Mouse (Mus musculus): ENCODE results near the gene 1110059G10Rik.

DNA sequence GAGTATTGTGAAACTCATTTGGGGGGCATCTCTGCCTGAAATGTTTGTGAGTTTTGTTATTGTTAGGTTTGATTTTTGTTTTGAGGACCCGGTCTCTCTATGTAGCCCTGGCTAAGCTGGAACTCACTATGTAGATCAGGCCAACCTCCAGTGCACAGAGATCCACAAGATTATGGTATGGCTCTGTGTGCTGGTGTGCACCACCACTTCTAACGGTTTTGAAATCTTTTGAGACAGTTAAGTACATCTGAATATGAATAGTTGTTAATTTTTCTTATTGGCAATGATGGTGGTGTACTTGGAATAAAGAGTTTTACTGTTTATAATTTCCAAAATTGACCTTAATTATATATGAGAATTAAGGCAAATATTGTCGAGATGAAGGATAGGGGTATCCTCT lies 28.4 kb downstream of the 1110059G10Rik start:
- TF ChIP-seq CTCF (IDR thresholded peaks at IDR 0.05; ENCODE audit: control insufficient read depth, insufficient read depth, low read length), result no peak
- TF ChIP-seq POLR2A (IDR thresholded peaks at IDR 0.05; ENCODE audit: borderline replicate concordance, control insufficient read depth, low read depth, low read length), result no peak

Measured in bone marrow, adult 2 months (tissue).